Mouse (Mus musculus): ENCODE data around the gene Cdc7.

The Cdc7 gene

DNA sequence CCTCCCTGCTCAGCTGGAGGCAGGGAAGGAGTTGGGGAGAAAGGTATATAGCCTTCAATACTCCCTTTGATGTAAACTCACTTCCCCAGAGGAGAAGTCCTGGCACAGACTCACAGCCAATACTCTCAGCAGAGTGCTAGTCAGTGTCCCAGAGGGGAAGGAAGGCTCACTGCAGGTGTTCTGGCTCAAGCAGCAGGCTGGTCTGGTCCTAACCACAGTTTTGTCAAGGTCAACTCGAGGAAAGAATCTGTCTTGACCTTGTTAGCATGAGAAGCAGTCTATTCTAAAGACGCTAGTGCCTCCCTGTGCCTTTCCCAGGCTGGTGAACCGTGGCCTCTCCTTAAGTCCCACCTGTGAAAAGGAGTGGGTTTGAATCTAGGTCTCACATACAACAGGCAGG lies 30.6 kb downstream of the Cdc7 start:
- no peak for DNase-seq

DNA sequence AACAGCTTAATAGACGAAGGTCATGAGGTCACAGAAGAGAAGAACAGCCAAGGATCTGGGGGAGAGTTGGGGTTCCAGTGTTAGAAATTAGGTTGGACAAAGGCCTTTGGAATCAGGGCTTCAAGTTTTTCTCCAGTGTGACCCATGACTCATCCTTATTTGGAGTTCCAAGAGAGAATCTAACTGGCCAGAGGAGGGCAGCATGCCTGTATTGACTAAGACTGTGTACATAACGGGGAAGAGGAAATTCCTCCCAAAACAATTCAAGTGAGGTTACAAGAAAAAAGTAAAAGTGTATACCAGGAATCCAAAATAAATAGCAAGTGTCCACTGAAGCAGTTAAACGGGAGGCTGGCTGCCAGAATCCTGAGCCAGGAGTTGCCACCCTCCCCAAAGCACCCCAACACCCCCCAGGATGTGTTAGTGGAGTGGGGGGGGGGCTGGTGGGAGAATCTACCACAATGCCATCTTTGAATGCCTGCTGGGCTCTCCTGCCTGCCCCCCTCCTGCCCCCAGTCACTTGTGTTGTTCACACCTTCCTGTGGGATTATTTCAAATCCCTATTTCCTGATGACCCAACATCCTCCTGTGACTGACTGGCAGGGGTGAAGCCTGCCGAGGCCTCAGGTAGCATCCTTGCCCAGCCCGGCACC lies 31.9 kb downstream of the Cdc7 start:
- no peak for DNase-seq

DNA sequence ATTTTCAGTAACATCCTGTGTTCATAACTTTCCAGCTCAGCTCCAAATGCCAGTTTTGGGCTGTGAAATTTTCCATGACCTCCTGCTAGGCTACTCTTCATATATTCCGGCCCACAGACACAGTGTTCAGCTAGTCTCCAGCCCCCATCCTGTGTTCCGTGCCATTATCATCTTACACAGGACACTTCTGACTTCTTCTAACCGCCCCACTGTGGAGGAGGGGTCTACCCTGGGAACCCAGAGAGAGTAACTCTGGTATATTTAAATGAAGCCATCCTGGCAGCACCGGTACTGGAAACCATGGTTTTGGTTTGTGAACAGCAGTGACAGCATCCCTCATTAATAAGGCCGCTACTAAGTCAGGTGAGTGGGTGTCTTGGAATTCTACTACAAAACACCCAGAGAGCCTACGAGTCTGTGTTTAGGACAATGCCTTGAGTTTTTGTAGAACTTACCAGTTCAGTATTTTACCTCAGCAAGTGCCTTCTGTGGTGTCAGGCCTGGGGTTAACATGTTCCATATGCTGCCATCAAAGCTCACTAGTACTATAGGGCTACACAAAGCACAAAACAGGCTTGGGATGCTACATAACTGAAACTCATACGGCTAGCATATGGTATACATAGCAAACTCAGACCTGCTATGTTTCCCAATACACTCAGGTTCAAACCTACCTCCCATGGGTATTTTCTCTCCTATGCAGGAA lies 32.6 kb downstream of the Cdc7 start:
- DNase-seq, result no peak

DNA sequence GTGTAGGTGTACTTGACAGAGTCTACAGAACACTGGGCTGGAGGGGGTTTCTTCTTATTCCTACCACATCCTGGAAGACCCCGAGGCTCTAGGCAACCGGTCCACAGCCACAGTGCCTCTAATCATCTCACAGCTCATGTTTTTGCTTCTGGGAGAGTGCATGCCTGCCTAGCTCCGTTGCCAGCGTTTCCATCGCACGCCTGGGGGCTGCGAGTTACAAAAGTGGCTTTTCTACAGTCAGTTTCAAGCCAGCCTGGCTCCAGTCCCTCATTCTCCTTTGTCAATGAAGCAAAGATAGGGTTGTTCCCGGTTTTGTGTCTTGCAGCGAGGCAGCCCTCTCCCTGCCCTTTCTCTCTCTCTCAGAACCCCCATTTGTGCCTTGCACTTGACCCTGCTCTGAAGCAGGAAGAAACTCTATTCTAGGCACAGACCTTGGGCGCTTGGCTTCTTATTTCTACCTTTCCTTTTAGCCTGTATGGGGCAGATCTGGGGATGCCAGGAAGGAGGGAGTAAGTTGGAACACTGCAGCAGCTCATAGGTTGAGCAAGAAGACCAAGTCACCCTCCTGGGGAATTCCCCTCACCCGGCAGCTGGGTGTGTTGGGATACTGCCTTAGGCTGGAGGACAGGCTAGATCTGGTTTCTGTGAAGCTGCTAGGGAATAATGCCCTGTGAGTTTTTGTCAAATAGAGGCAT lies 37.4 kb downstream of the Cdc7 start:
- DNase-seq, result no peak

DNA sequence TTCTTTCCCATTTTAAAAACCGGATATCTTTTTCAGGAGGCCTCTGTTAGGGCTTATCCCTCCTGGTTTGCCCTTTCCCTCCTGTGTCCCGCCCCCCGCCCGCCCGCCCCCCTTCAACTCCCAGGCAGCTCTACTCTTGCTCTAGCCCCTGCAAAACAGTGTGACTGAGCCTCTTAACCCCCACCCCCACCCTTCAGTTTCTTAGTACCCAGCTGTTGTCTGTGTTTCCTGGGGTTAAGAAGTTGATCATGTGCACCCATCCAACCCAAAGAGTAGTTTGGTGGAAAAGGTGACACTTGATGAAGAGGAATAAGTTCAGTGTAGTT lies 37.9 kb downstream of the Cdc7 start:
- no peak for DNase-seq

DNA sequence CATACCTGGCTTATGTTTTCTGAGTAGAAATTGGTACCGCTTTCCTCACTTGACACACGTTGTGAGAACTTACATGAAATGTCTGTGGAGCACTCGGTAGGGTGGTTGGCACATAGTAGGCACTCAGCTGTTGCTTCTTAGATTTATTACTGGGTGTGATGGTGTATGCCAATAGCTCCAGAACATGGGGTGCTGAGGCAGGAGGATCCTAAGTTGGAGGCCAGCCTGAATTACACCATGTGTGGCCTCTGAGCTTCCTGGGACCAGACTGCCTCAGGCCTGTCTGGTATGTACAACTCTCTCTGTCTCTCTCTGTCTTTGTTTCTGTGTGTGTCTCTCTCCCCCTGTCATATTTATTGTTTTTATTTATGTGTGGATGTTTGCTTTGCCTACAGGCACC lies 45.6 kb downstream of the Cdc7 start:
- DNase-seq, result no peak

DNA sequence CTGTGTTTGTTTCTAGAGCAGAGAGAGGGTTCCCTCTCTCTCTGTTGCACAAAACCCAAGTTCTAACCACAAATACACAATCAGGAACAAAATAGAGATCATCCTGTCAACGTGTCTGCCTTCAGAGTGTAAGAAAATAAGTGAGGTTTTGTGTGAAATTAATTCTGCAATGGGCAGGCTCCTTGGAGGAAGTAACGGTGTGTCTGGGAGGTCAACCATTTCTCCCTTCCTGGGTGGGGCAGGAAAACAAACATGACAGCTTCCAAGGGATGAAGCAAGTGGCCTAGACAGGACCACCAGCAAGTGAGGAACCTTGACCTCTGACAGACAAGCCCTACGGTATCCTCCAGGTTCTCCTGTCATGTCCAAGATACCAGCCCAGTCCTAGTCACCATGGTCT lies 46.2 kb downstream of the Cdc7 start:
- no peak for DNase-seq

DNA sequence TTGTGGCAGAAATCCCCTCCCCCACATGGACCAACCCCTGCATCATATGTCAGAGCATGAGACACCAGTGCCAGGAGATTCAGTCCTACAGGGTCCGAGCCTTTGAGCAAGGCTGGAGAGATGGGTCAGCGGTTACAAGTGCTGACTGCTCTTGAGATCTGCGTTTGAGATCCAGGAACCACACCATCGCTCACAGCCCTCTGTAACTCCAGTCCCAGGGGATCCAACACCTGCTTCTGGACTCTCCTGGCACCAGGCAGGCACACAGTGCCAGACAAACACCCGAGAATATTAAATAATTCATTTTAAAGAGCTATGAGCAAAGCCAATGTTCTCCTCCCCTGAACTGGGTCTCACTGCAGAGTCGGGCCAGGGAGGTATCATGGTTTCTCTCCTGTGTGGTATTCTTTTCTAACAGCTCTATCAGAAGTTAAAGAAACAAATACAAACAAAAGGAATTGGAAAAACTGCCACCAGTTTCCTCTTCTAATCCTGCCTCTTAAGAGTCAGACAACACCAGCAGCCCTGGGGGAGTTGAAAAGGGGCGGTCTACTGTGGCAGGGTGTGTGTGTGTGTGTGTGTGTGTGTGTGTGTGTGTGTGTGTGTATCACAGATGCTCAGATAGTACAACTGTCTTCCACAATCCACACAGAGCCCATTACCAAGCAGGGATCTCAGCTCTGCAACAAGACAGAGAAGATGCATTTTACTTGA lies 47.4 kb downstream of the Cdc7 start:
- DNase-seq, result no peak

DNA sequence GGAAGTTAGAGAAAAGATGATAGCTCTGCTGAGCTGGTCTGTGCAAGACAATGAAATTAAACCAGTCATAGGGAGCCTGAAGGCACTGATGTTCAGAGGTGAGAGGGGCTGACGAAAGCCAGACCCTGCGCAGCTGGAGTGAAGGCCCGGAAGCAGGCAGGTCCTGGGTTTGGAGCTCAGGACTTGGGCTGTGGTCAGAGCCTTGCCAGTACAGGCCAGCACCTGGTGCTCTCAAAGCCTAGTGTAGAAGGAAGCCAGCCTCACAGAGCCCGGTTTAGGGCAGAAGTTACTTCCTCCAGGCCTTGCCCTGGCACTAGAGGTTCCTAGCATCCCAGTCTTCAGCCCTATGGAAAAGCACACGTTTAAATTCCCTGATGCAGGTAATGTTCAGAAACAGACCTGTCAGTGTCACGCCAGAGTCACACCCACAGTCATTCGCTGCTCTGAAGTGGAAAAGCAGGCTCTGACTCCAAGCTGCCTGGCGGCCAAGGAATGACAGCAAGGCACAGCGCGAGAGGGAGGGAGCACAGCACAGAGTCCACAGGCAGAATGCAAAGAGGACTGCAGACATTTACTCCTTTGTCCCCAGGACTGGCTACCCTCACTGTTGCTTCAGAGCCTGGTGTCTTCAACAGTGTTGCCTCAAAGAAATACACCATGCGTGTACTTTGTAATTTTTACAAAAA lies 48.1 kb downstream of the Cdc7 start:
- DNase-seq, result no peak

DNA sequence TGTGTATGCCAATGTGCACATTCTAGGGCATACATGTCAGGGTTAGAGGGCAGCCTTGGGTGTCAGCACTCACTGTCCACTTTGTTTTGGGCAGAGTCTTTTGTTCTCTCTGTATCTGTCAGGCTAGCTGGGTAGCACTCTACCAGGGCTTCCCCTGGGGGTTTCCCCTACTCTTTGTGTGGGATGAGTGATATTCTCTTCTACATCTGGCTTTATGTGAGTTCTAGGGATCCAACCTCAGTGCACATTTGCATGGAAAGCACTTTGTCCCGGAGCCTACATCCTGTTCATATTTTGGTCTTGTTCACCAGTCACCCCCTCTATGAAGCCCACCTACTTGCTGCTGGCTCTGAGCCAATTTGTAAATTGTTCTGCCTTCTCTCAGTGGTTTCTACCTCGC lies 49.3 kb downstream of the Cdc7 start:
- no peak for DNase-seq

DNA sequence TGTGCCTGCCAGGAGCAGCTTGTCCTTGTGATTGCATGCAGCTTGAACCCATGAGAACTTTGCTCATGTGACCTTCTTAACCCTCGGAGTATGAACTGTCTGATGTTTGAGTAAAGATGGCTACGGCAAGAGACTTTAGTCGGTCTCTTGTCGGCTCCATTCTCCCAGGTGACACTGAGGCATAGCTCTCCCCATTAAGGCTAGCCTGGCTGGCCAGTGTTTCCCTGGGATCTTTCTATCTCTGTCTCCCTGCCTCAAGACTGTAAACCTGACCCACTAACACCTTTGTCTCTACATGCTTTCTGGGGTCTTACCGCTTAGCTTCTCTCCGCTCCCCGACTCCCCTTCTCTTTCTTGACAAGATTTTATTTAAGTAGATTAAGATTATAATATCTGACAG lies 50.0 kb downstream of the Cdc7 start:
- DNase-seq, result no peak

DNA sequence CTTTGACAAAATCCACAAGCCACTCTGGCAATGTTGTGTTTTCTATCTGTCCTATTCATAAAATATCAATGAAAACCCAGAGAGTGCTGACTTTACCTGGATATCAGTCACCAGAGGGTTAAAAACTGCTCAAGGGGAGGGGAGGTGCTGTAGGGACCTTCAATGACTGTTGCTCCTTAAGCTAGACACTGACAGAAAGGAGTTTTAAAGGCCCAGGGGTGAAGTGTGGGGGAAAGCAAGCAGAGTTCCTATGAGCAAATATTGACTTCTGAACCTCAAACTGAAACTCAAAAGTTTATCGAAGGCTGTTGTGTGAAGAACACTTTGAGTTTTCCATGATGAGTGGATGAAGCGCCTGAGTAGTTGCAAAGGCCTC lies 50.9 kb downstream of the Cdc7 start:
- DNase-seq, result no peak

DNA sequence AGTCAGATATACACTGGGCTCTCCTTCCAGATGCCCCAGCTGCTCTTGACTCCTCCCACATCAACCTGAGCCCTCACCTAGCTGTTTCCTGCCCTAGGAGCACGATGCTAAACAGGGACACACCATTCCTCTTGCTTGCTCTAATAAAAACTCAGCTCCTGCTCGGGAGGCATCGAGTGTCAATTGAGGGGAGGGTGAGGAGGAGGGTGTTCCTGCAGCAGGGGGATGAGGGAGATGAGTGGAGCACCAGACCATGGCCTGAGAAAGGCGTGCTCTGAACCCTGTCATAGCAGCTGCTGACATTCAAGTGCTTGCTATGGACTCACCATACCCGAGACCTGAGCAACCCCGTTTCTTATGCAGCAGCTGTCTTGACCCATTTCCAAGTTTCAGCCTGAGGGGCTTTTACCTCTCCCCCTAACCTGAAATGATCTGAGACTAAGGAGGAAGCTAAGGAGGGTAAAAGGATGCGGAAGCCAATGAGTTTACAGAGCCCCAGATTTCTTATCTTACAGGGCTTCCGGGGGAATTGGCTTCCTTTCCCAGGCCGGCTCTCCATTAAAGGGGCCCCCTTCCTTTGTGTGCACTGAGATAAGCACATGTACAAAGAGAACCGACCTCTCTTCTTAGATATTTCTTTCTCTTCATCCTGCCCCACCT lies 51.4 kb downstream of the Cdc7 start:
- no peak for DNase-seq

DNA sequence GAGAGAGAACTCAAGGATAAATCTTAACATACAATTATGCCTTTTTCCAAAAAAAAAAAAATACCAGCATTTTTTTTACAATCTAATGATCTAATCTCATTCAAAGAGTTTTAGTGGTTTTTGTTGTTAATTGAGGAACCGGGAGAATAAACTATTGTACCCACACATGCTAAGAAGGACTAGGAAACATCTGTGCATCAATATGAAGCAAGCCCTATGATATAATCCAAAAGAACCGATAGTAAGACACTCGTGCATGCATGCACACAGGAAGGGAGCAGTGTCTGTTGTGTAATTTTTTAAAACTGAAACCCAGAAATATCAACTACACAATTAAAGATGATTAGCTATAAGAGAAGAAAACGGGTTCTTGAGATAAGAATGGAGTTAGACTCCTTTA lies 52.4 kb downstream of the Cdc7 start:
- DNase-seq, result no peak

DNA sequence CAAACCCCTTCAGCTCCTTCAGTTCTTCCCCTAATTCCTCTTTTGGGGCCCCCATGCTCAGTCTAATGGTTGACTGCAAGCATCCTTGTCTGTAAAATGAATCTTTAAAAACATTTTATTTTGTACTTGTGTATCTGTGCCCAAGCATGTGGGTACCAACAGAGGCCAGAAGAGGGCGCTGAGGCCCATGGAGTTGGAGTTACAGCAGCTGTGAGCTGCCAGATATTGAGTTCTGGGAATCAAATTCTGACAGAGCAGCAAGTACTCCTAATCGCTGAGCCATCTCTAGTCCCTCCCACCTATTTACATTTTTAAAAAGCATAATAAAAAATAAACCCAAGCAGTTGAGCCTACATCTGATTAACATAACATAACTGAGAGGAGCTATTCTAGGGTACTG lies 53.4 kb downstream of the Cdc7 start:
- no peak for DNase-seq

DNA sequence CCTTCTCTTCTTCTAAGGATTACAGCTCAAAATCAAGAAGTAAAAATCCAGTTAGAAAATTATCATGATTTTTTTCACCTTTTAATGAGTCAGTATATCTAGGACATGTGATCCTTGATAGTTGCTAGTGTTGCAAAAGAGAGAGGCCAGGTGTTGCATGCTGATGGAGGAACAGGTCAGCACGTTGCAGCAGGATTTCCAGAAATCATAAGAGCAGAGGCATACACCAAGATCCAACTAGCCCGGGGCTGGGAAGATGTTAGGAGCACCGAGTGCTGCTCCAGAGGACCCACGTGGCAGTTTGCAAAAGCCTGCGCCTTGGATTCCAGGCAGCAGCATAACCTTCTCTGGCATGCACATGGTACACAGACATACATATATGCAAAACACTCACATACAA lies 54.9 kb downstream of the Cdc7 start:
- no peak for DNase-seq

DNA sequence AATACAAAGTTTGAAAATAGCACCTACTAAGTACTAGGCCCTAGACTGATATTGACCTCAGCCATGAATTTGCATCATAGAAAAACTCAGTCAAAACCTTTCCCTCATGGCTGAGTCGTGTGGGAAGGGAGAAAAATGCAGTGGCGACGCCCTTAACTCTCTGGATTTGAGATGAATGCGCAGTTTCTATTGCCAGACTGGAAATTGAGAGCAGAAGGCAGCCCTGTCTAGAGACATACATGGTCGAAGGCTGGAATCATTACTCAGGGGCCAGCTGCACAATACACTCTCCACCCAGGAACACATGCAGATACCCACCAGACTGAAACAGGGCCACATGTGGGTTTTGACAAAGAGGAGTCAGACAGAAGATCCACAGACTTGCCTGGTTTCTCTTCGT lies 55.8 kb downstream of the Cdc7 start:
- no peak for DNase-seq

DNA sequence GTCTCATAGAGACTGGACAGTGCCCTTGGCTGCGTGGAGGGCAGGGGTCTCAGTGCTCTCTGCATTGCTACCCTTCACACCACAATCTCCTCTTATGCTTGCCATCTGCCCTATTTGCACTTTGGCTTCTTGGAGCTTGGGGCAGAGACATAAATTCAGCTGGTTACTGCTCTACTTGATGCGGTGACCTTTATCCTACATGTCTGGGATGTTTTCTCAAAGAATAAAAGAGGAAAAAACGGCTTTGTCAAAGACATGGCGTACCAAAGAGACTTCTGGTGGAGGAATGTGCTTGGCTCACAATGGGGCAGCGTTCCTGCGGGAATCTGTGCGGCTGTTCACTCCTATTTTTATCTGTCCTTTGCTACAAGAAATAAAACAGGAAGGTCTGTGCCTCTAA lies 56.2 kb downstream of the Cdc7 start:
- no peak for DNase-seq

DNA sequence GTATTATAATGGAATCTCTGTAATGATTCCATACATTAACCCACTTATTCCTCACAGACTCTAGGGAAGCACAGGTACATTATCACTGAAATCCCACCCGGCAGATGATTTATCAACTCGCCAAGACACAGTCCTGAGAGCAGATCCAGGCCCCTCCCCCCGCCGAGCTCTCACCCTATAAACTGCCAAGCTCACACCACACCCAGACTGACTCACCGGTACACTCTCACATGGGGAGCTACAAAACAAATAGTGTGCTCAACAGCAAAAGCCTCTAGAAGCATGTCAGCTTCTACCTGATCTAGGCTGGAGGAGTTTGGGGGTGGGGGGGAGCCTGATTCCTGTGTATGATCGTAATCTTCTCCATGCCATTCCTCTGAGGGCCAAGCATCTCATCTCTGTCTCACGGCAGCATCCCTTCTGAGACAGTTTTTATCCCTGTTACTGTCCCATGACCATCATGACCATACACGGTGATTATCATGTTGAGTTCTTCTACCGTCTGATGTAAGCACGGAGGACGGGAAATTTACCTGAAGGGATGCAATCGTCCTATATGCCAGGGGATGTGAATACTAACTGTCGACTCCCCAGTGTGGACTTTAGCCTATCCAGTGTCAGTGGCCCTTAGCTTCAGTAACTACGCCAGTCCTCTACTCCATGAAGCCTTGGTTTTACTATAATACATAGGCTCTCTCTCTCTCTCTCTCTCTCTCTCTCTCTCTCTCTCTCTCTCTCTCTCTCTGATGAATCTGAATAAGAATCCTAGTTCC lies 57.4 kb downstream of the Cdc7 start:
- no peak for DNase-seq

DNA sequence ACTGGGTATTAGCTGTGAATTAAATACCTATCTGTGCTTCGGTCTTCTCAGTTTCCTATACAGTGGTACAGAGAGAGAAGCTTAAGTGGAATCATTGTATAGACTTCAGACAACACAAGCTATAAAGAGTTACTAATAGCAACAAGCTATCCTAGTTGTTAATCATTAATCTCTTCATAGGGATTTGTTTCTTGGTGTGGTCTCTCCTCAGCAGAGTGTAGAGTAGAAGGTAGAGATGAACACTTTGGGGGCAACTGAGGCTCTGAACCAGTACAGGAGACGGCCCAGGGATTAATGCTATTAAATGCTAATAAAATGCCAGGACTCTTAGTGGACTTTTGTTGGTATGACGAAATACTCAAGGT lies 57.9 kb downstream of the Cdc7 start:
- DNase-seq, result no peak

DNA sequence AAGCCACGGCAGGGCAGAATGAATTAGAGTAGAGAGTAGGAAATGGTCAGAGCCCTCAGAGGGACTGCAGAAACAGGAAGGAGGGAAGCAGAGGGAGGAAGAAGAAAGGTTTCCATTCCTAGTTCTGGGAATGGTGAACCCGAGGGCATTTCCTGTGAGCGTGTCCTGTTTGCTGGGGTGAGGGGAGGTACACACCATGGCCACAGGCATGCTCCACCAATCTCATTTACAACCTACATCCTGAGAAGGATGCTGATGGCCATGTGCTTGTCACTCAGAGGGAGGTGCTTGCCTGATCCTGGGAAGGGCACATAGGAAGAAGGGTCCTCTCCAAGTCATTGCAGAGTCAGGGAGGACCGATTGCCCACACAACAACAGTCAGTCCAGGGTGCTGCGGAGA lies 59.8 kb downstream of the Cdc7 start:
- DNase-seq, result no peak

DNA sequence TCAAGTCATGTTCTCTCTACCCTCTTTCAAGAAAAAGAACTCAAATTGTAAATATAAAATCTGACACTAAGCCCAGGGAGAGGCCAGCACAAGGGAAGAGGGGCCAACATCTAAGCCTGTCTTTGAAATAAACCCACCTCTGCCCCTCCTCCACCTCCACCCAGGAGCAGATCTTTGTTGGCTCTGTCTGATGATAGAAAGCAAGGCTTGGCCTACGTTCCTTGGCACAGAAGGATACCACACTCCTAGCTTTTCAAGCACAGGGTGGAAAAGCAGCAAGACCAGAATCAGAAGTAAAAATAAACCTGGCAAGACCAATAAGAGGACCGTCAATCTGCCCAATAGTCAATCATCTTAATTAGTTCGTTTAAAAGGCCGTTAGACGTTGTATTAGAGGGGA lies 61.2 kb downstream of the Cdc7 start:
- no peak for DNase-seq

Measured in thymus, adult 18-20 months (tissue).